ENCODE assay signal across 25 mouse cellular contexts in genomic region chr10:80028521-80028846, GRCm38 (mm10).
"Had no signal": no experiment of that assay in that cellular context is flagged by ENCODE, and none has a peak within 500 bp of the region (broad histone marks: within the 10 kb centered on the region; RNA-seq: fewer than 3 reads in every experiment).

No protein-coding gene starts in this region.

- H3K27ac ChIP-seq: heart, embryonic 10.5 days; heart, embryonic 13.5 days; heart, embryonic 15.5 days; hindbrain, embryonic 13.5 days; hindbrain, embryonic 15.5 days; hindbrain, postnatal 0 days; kidney, embryonic 15.5 days; kidney, postnatal 0 days; limb, embryonic 13.5 days; limb, embryonic 15.5 days; liver, embryonic 14.5 days had no signal

- H3K4me3 ChIP-seq: heart, embryonic 10.5 days; heart, embryonic 13.5 days; heart, embryonic 15.5 days; hindbrain, embryonic 13.5 days; hindbrain, embryonic 15.5 days; kidney, embryonic 15.5 days; limb, embryonic 13.5 days; limb, embryonic 15.5 days had no signal

- H3K4me2 ChIP-seq: heart, embryonic 13.5 days; heart, embryonic 15.5 days; hindbrain, embryonic 13.5 days; hindbrain, embryonic 15.5 days; kidney, embryonic 15.5 days; limb, embryonic 13.5 days; limb, embryonic 15.5 days; liver, embryonic 11.5 days had no signal

- H3K27me3 ChIP-seq: heart, embryonic 13.5 days; heart, embryonic 15.5 days; hindbrain, embryonic 13.5 days; hindbrain, embryonic 15.5 days; kidney, embryonic 15.5 days; limb, embryonic 13.5 days; limb, embryonic 15.5 days had no signal

- H3K9me3 ChIP-seq: heart, embryonic 10.5 days; heart, embryonic 13.5 days; heart, embryonic 15.5 days; hindbrain, embryonic 13.5 days; hindbrain, embryonic 15.5 days; kidney, embryonic 15.5 days; limb, embryonic 13.5 days; limb, embryonic 15.5 days had no signal

- H3K36me3 ChIP-seq: heart, embryonic 15.5 days; hindbrain, embryonic 13.5 days; hindbrain, embryonic 15.5 days; limb, embryonic 15.5 days had no signal

- ATAC-seq: hindbrain, postnatal 0 days had no signal

- H3K9ac ChIP-seq: heart, embryonic 13.5 days; heart, embryonic 15.5 days; hindbrain, embryonic 13.5 days; hindbrain, embryonic 15.5 days; kidney, embryonic 15.5 days; limb, embryonic 13.5 days; limb, embryonic 15.5 days; liver, embryonic 14.5 days had no signal

- DNase-seq: gastrocnemius, postnatal 14 days; gastrocnemius, postnatal 36 days; heart, adult 18-20 months; heart, postnatal 14 days; heart, postnatal 36 days; kidney, adult 11 months; kidney, adult 2 months; kidney, adult 9 months; kidney, postnatal 14 days; kidney, postnatal 36 days; layer of hippocampus, adult 9-11 months; layer of hippocampus, postnatal 36 days; left cerebral cortex, postnatal 4 days had no signal

- H3K4me1 ChIP-seq: hindbrain, embryonic 15.5 days; limb, embryonic 13.5 days had no signal
